ENCODE assay signal across 11 mouse cellular contexts in the genomic region with DNA sequence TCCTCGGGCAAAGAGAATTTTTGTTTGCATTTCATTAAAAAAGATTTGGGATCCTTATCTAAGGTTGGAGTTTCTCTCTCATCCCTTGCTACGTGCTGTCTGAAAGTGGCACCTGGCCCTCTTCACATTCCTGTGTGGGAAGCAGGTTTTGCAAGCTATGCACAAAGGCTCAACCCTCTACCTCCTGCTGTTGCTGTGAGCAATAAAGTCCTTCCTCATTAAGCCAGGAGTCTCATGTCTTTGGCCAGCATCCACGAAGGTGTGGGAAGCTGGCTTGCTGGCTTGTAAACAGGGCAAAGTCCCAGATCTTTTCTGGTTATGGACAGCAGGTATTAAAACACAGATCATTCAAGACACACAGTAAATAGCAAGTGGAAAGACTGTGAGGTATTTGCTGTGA. TPM values are rescaled to one million over a fixed set of nuclear protein-coding genes. Genes with fewer than 3 reads are reported as not detected.
DNase-seq lines count a peak whose midpoint lies in the region; ATAC-seq and TF ChIP-seq lines count a peak whose summit lies in the region.
"Had no signal": no experiment of that assay in that cellular context is flagged by ENCODE, and none has a peak within 500 bp of the region (broad histone marks: within the 10 kb centered on the region; RNA-seq: fewer than 3 reads in every experiment).

No protein-coding gene starts in this region.

- peak; percentile 65 for DNase-seq in embryonic facial prominence, embryonic 14.5 days (ENCODE audit: low spot score)
- DNase-seq in embryonic facial prominence, embryonic 10.5 days (ENCODE audit: low spot score) = no peak
- DNase-seq in ES-E14 (ENCODE audit: low read depth, low spot score) = no peak
- DNase-seq in kidney, adult 8-10 months = peak; percentile 87 to 92
- DNase-seq in frontal cortex, postnatal 25 days (ENCODE audit: low spot score in 2 of 2) = no peak
- DNase-seq in gastrocnemius, postnatal 25 days = no peak
- DNase-seq: cerebellum, adult 9-10 months had no signal

- H3K27ac ChIP-seq in embryonic facial prominence, embryonic 14.5 days (replicated peaks; ENCODE audit: low read depth, low read length) = no peak overlapping the region
- no peak overlapping the region for H3K27ac ChIP-seq in embryonic facial prominence, embryonic 10.5 days (replicated peaks)
- no peak overlapping the region for H3K27ac ChIP-seq in ES-E14 (ENCODE audit: insufficient read depth, low read depth, low read length, poor library complexity, severe bottlenecking)
- no peak overlapping the region for H3K27ac ChIP-seq in lung, embryonic 16.5 days (ENCODE audit: low read length)
- H3K27ac ChIP-seq in neural tube, embryonic 15.5 days (replicated peaks) = no peak overlapping the region
- H3K27ac ChIP-seq: liver, embryonic 12.5 days had no signal

- H3K4me3 ChIP-seq in embryonic facial prominence, embryonic 14.5 days (ENCODE audit: low read depth, low read length) = no peak overlapping the region
- H3K4me3 ChIP-seq in embryonic facial prominence, embryonic 10.5 days = no peak overlapping the region
- H3K4me3 ChIP-seq in ES-E14 (ENCODE audit: insufficient read depth in 1 of 2, low read depth in 1 of 2, low read length in 2 of 2, poor library complexity in 1 of 2, severe bottlenecking in 1 of 2) = no peak overlapping the region
- H3K4me3 ChIP-seq in lung, embryonic 16.5 days (ENCODE audit: low read length) = no peak overlapping the region
- H3K4me3 ChIP-seq in neural tube, embryonic 15.5 days (replicated peaks) = no peak overlapping the region
- H3K4me3 ChIP-seq: liver, embryonic 12.5 days had no signal

- no peak overlapping the region for H3K4me2 ChIP-seq in embryonic facial prominence, embryonic 14.5 days (ENCODE audit: low read depth, low read length)
- H3K4me2 ChIP-seq in lung, embryonic 16.5 days (ENCODE audit: low read depth, low read length) = no peak overlapping the region
- no peak overlapping the region for H3K4me2 ChIP-seq in neural tube, embryonic 15.5 days
- H3K4me2 ChIP-seq: liver, embryonic 12.5 days had no signal

- WGBS in embryonic facial prominence, embryonic 14.5 days = 47% methylated on average over 3 of the region's 3 CpGs
- 57% methylated on average over 3 of the region's 3 CpGs for WGBS in embryonic facial prominence, embryonic 10.5 days
- WGBS in lung, embryonic 16.5 days = 23% methylated on average over 3 of the region's 3 CpGs
- WGBS in neural tube, embryonic 15.5 days = 31% methylated on average over 3 of the region's 3 CpGs

- no peaks in the 10 kb centered on the region for H3K36me3 ChIP-seq in embryonic facial prominence, embryonic 14.5 days (ENCODE audit: control insufficient read depth, insufficient read depth, low read length)
- H3K36me3 ChIP-seq in embryonic facial prominence, embryonic 10.5 days (replicated peaks) = no peaks in the 10 kb centered on the region
- H3K36me3 ChIP-seq in ES-E14 (ENCODE audit: control insufficient read depth, insufficient read depth, low read length, poor library complexity, severe bottlenecking) = no peaks in the 10 kb centered on the region
- no peaks in the 10 kb centered on the region for H3K36me3 ChIP-seq in lung, embryonic 16.5 days (ENCODE audit: control insufficient read depth, insufficient read depth, low read length)
- no peaks in the 10 kb centered on the region for H3K36me3 ChIP-seq in neural tube, embryonic 15.5 days
- H3K36me3 ChIP-seq: liver, embryonic 12.5 days had no signal

- in situ Hi-C loops in ES-E14 (cut with MboI; ENCODE audit: low sequenced_read_pairs in 2 of 2, unreplicated experiment in 2 of 2) = no loop called here

- no peaks in the 10 kb centered on the region for H3K4me1 ChIP-seq in embryonic facial prominence, embryonic 14.5 days (ENCODE audit: control insufficient read depth, insufficient read depth, low read length)
- H3K4me1 ChIP-seq in embryonic facial prominence, embryonic 10.5 days = no peaks in the 10 kb centered on the region
- H3K4me1 ChIP-seq in ES-E14 (ENCODE audit: control insufficient read depth in 2 of 2, insufficient read depth in 2 of 2, low read length in 2 of 2, poor library complexity in 1 of 2) = no peaks in the 10 kb centered on the region
- H3K4me1 ChIP-seq in lung, embryonic 16.5 days (replicated peaks; ENCODE audit: control insufficient read depth, insufficient read depth, low read length) = no peaks in the 10 kb centered on the region
- H3K4me1 ChIP-seq in neural tube, embryonic 15.5 days = no peaks in the 10 kb centered on the region
- H3K4me1 ChIP-seq: liver, embryonic 12.5 days had no signal

- peak; percentile 65; the same call in 1 of the 2 replicates for ATAC-seq in embryonic facial prominence, embryonic 14.5 days (ENCODE audit: low read depth)
- ATAC-seq in lung, embryonic 16.5 days (ENCODE audit: low read depth) = peak; percentile 80
- no peak for ATAC-seq in neural tube, embryonic 15.5 days (ENCODE audit: low FRiP score)
- ATAC-seq: liver, embryonic 12.5 days had no signal

- H3K27me3 ChIP-seq in embryonic facial prominence, embryonic 14.5 days (replicated peaks; ENCODE audit: control insufficient read depth, insufficient read depth, low read length) = no peaks in the 10 kb centered on the region
- 0 out of 2 replicates have a peak, but pooled peaks cover 8% of the 10 kb centered on the region for H3K27me3 ChIP-seq in embryonic facial prominence, embryonic 10.5 days (replicated peaks; ENCODE audit: low read depth, poor library complexity, severe bottlenecking)
- no peaks in the 10 kb centered on the region for H3K27me3 ChIP-seq in lung, embryonic 16.5 days (ENCODE audit: control insufficient read depth, insufficient read depth, low read depth, low read length)
- 0 out of 2 replicates have a peak, but pooled peaks cover 2% of the 10 kb centered on the region for H3K27me3 ChIP-seq in neural tube, embryonic 15.5 days (replicated peaks)
- H3K27me3 ChIP-seq: liver, embryonic 12.5 days had no signal

- no peaks in the 10 kb centered on the region for H3K9me3 ChIP-seq in embryonic facial prominence, embryonic 14.5 days (ENCODE audit: control insufficient read depth, low read length)
- H3K9me3 ChIP-seq in embryonic facial prominence, embryonic 10.5 days = no peaks in the 10 kb centered on the region
- H3K9me3 ChIP-seq in ES-E14 (ENCODE audit: control insufficient read depth, insufficient read depth, low read depth, low read length) = no peaks in the 10 kb centered on the region
- H3K9me3 ChIP-seq in lung, embryonic 16.5 days (ENCODE audit: control insufficient read depth, low read length) = no peaks in the 10 kb centered on the region
- no peaks in the 10 kb centered on the region for H3K9me3 ChIP-seq in neural tube, embryonic 15.5 days (replicated peaks)
- H3K9me3 ChIP-seq: liver, embryonic 12.5 days had no signal

- H3K9ac ChIP-seq in embryonic facial prominence, embryonic 14.5 days (ENCODE audit: low read depth, low read length) = no peak overlapping the region
- H3K9ac ChIP-seq in ES-E14 (ENCODE audit: insufficient read depth, low read depth, low read length, poor library complexity, severe bottlenecking) = no peak overlapping the region
- no peak overlapping the region for H3K9ac ChIP-seq in lung, embryonic 16.5 days (ENCODE audit: low read length)
- no peak overlapping the region for H3K9ac ChIP-seq in neural tube, embryonic 15.5 days (replicated peaks)
- H3K9ac ChIP-seq: liver, embryonic 12.5 days had no signal

TF ChIP-seq in ES-E14, 5 proteins besides CTCF, POLR2A, EP300 and RAD21:
- TF ChIP-seq HCFC1 (IDR thresholded peaks at IDR 0.05; ENCODE audit: borderline replicate concordance, insufficient read depth, low read length) (no peak), ZNF384 (IDR thresholded peaks at IDR 0.05; ENCODE audit: low read depth, low read length) (no peak), ZC3H11A (IDR thresholded peaks at IDR 0.05; ENCODE audit: borderline replicate concordance, low read depth, low read length) (no peak), CHD2 (IDR thresholded peaks at IDR 0.05; ENCODE audit: low read depth, low read length) (no peak), MAFK (IDR thresholded peaks at IDR 0.05; ENCODE audit: insufficient read depth, low read depth, low read length) (0 out of 2 replicates have a peak, but pooled peaks have one; percentile 23)

RNA-seq across cellular contexts. Expression of a gene that starts 7.9 kb away (rescaled TPM):
- polyA plus RNA-seq in embryonic facial prominence, embryonic 14.5 days (2014; fragmentation: Nextera tagmentation; extraction: Ambion mirVana) = 25.2 and 33.3 TPM in 2 replicates
- polyA plus RNA-seq in embryonic facial prominence, embryonic 10.5 days (2016; fragmentation: Nextera tagmentation; extraction: Ambion mirVana) = 20.6 and 24.5 TPM in 2 replicates
- total RNA-seq in ES-E14 (2012; rRNA removed) = 7.6 and 10.6 TPM in 2 replicates
- polyA plus RNA-seq in lung, embryonic 16.5 days (2015; fragmentation: Nextera tagmentation; extraction: Ambion mirVana) = 9.0 and 10.5 TPM in 2 replicates
- 11.9 and 14.5 TPM in 2 replicates for polyA plus RNA-seq in neural tube, embryonic 15.5 days (2015; fragmentation: Nextera tagmentation; extraction: Ambion mirVana)
- total RNA-seq in gastrocnemius, postnatal 25 days (2021) = 1 to 10 TPM; 2.9 to 4.2 TPM
- total RNA-seq: neutrophil, adult 5-6 weeks had no signal

Comparison
In these comparisons a context has a peak if more than half of its experiments do, and no peak if none do; other contexts are left out.
1. DNase-seq: peak in embryonic facial prominence, embryonic 14.5 days (single experiment) and kidney, adult 8-10 months (2 of 2); none in embryonic facial prominence, embryonic 10.5 days (single experiment), ES-E14 (single experiment), frontal cortex, postnatal 25 days (0 of 2) and gastrocnemius, postnatal 25 days (single experiment).